Mouse (Mus musculus): Measurements from ENCODE around the gene Tmem198. TPM values are rescaled to one million over a fixed set of nuclear protein-coding genes. Genes with fewer than 3 reads are reported as not detected.

Tmem198 gene
- polyA plus RNA-seq (2012; rRNA removed) = 2.4 TPM in 2 replicates

DNA sequence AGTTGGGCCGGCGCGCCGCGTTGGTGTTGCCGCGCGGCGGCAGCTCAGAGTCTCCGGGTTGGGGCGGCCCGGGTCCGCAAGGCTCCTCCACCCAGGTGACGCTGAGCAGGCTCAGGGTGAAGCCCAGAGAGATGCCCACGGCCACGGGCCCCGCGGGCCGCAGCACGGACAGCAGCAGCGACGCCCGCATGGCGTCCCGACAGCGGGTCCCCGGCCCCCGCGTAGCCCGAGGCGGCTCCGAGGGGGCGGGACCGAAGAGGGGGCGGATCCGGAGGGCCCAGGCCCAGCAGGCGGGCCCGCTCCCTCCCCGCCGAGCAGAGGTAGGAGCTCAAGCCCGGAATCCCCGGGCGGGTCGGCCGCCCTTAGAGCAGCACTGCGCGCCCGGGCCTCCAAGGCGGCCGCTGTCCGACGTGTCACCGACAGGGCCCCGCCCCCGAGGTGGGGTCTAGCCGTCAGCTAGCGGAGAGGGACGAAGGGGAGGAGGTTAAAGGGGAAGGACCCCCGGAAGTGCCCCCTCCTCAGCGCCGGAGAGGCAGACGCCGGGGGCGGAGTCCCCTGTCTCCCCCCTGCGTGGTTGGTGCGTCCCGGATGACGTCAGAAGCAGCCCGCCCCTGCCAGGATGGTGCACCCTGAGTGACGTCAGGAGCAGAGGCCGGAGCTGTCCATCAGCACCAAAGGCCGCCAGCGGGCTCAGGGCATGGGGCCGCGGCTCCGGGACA lies at the start of gene Tmem198, which contains the start of gene Chpf:
TSS of gene Tmem198 (plus strand) at position 617 of the 719 bp plus-strand sequence.
TSS of gene Chpf (minus strand) at position 392 of the 719 bp plus-strand sequence.
- DNase-seq (ENCODE audit: low read depth) = no peak

DNA sequence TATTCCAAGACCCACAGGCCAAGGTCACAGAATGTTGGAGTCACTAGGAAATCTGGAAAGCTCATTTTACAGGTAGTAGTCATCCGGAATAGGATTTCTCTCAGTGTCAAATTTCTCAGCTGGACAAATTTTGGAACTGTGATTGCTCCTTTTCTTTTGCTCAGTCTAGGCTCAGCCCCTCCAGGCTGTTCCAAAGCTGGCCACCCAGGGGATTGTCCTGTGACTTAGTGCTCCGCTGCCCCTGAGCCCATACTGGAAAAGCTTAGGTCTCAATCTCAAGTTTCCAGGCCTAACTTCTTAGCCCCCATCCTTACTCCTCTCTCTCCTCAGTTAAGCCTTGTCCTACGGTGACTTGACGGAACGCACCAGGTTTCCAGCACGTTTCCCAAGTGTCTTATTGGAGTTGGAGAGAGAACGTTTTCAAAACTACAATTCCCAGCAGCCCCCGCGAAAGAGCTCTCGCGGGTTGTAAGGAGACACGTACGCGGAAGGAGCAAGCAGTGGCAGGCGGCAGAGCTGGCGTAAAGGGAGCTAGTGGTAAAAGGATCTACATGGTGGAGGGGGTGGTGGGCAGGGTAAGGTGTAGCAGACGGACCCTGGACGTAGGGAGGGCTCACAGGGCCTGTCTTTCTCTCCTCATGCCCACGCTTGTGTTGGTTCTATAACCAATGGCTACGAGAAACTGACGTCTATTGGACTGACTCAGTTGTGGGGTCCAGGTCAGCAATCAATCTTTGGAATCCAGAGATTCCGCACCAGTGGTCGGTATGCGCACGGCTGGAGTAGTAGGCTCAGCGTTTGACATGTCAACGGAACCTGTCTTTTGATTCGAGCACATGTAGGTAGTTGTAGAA lies 43.6 kb upstream of the Tmem198 start, which contains the start of gene Gmppa:
TSS of gene Gmppa (plus strand) at position 456 of the 854 bp plus-strand sequence.
- DNase-seq (ENCODE audit: low read depth) = peak; percentile 47

DNA sequence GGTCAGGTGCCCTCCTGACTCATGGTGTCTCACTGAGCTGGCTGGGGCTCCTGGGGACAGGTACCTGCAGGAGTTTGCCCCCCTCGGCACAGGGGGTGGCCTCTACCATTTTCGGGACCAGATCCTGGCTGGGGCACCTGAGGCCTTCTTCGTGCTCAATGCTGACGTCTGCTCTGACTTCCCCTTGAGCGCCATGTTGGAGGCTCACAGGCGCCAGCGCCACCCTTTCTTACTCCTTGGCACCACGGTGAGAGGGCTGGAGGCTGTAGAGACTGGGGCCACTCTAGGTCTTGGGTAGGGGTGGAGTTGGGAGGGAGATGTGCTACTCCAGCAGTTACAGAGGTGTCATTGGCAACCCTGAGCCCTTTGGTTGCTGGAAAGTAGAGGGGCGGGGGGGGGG lies 40.5 kb upstream of the Tmem198 start:
- DNase-seq (ENCODE audit: low read depth) = no peak

DNA sequence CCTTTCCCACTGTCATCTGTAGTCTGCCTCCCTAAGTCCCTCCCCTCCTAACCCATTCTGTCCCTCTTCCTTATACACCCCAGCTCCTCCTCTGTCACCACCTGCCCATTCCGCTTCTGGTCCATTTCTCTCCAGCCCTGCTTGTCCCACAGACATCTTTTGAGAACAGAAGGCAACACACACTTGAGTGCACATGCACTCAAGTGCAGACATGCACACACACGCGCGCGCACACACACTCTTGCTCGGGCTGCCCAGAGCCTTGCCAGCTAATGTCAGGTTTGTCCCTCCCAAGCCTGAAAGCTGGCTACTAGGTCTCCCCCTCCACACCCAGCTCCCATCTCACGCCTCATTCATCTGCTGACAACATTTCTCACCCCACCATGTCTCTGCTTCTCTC lies 38.7 kb upstream of the Tmem198 start:
- DNase-seq (ENCODE audit: low read depth) = no peak

GRCm38 (mm10) chr1:75441471-75441996 lies 37.8 kb upstream of the Tmem198 start:
- DNase-seq (ENCODE audit: low read depth) = no peak

- DNase-seq (ENCODE audit: low read depth) = no peak
Measured at GRCm38 (mm10) chr1:75442171-75442570, 37.2 kb upstream of the Tmem198 start.

DNA sequence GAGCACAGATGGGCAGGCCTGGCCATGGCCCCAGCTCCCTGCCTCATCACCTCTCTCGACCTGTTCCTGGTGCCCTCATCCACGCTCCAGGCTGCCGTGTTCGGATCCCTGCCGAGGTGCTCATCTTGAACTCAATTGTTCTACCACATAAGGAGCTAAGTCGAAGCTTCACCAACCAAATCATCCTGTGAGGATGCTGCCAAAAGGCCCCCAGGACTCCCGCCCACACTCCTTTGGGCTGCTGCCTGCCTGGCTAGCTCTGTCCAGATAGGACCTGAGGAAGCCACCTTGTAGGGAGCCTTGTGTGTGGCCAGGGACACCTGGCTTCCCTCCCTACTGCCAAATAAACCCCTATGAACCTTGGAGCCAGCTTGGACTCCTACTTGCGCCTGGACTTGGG lies 36.5 kb upstream of the Tmem198 start:
- peak; percentile 27 for DNase-seq (ENCODE audit: low read depth)

- DNase-seq (ENCODE audit: low read depth) = no peak
Measured at GRCm38 (mm10) chr1:75443247-75444024, 35.9 kb upstream of the Tmem198 start.

- DNase-seq (ENCODE audit: low read depth) = no peak
Measured at GRCm38 (mm10) chr1:75444208-75444607, 35.1 kb upstream of the Tmem198 start.

- DNase-seq (ENCODE audit: low read depth) = no peak
Measured at GRCm38 (mm10) chr1:75445141-75445701, 34.1 kb upstream of the Tmem198 start.

GRCm38 (mm10) chr1:75445751-75446611 lies 33.4 kb upstream of the Tmem198 start:
- DNase-seq (ENCODE audit: low read depth) = no peak

GRCm38 (mm10) chr1:75446656-75447055 lies 32.7 kb upstream of the Tmem198 start:
- DNase-seq (ENCODE audit: low read depth) = no peak

- DNase-seq (ENCODE audit: low read depth) = no peak
Measured at GRCm38 (mm10) chr1:75447265-75448051, 31.9 kb upstream of the Tmem198 start.

- DNase-seq (ENCODE audit: low read depth) = no peak
Measured at GRCm38 (mm10) chr1:75448052-75448431, 31.3 kb upstream of the Tmem198 start.

GRCm38 (mm10) chr1:75448937-75449336 lies 30.4 kb upstream of the Tmem198 start:
- no peak for DNase-seq (ENCODE audit: low read depth)

- no peak for DNase-seq (ENCODE audit: low read depth)
Measured at GRCm38 (mm10) chr1:75449377-75450135, 29.8 kb upstream of the Tmem198 start.

DNA sequence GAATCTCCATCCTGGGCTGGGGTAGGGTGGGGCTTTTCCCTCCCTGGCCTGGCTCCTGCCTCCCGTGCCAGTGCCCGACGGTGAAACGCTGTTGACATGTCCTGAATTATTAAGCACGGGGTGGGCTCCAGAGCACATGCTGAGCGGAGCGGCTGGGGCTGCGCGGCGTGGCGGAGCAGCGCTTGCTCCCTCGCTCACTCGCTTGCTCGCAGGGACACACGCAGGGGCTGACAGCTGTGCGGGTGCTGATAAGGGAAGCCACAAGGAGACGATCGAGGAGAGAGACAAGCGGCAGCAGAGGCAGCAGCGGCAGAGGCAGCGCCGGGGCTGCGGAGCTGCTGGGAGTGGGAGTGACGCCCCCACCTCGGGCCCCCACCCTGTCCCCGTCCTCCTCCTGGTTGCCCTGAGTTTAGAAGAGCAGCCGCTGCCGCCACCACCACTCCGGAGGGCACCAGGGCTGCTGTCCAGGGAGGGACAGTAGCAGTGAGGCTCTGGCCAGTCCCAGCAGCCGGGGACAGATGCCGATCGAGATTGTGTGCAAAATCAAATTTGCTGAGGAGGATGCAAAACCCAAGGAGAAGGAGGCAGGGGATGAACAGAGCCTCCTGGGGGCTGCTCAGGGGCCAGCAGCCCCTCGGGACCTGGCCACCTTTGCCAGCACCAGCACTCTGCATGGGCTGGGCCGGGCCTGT lies 28.9 kb upstream of the Tmem198 start, which contains the start of gene Asic4:
TSS of gene Asic4 (plus strand) at position 123 of the 692 bp plus-strand sequence.
- DNase-seq (ENCODE audit: low read depth) = no peak

DNA sequence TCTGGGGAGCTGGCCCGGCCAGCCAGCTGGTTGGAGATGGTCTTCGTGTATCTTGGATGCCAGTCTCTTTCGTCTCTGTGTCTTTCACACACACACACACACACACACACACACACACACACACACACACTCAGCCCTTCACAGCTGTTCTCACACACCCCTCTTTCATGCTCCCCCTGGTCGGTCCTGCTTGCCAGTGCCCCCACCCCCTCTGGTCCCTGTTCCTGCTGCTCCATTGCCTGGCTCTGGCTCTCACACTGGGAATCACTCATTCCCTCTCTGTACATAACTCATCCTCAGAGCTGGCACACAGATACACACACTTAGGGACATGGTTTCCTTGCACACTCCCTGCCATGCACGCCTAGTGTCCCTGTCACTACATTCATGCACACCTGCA lies 27.4 kb upstream of the Tmem198 start:
- DNase-seq (ENCODE audit: low read depth) = no peak
